Comparison of ENCODE assay signal across 24 mouse cellular contexts in the genomic region with DNA sequence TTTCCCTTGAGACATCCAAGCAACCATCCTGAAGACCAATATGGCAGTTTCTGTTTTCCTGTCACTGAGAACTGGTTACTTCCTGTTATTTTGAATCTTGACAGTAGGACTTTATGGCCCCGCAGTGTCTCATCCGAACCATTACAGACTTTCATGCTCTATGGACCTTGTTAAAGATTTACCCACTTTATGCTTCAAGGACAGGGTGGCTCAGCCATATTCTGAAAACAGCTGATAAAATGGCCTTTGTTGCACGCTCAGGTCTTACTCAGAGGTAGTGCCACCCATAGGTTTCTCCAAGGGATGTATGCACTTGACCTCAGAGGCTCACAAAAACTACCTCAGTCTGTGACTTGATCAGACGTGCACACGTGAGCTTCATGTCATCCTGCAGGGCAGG.
"Had no signal": no experiment of that assay in that cellular context is flagged by ENCODE, and none has a peak within 500 bp of the region (broad histone marks: within the 10 kb centered on the region; RNA-seq: fewer than 3 reads in every experiment).

No protein-coding gene starts in this region.

- H3K27me3 ChIP-seq: limb, embryonic 13.5 days; liver, embryonic 12.5 days; liver, embryonic 15.5 days; lung, embryonic 15.5 days; midbrain, embryonic 13.5 days; neural tube, embryonic 13.5 days had no signal

- H3K9me3 ChIP-seq: limb, embryonic 13.5 days; liver, embryonic 12.5 days; liver, embryonic 15.5 days; lung, embryonic 15.5 days; megakaryocyte, embryonic 14.5 days; midbrain, embryonic 10.5 days; midbrain, embryonic 13.5 days; neural tube, embryonic 13.5 days had no signal

- H3K4me3 ChIP-seq: limb, embryonic 13.5 days; liver, embryonic 12.5 days; liver, embryonic 15.5 days; lung, embryonic 15.5 days; megakaryocyte, embryonic 14.5 days; midbrain, embryonic 10.5 days; midbrain, embryonic 13.5 days; myocyte; neural tube, embryonic 13.5 days had no signal

- ATAC-seq: hindbrain, embryonic 16.5 days; liver, embryonic 12.5 days; midbrain, embryonic 13.5 days; midbrain, embryonic 16.5 days had no signal

- H3K4me1 ChIP-seq: limb, embryonic 13.5 days; liver, embryonic 12.5 days; liver, embryonic 15.5 days; lung, embryonic 15.5 days; megakaryocyte, embryonic 14.5 days; midbrain, embryonic 10.5 days; midbrain, embryonic 13.5 days; neural tube, embryonic 13.5 days had no signal

- H3K27ac ChIP-seq: limb, embryonic 13.5 days; liver, embryonic 12.5 days; liver, embryonic 15.5 days; lung, embryonic 15.5 days; midbrain, embryonic 10.5 days; midbrain, embryonic 13.5 days; neural tube, embryonic 13.5 days had no signal

- H3K4me2 ChIP-seq: limb, embryonic 13.5 days; liver, embryonic 12.5 days; liver, embryonic 15.5 days; lung, embryonic 15.5 days; midbrain, embryonic 13.5 days; neural tube, embryonic 13.5 days had no signal

- DNase-seq: kidney, postnatal 25 days; layer of hippocampus, adult 9-11 months; layer of hippocampus, postnatal 36 days; left cerebral cortex, postnatal 4 days; liver; lung, adult 18-20 months; lung, postnatal 10 days; lung, postnatal 36 days; retina, postnatal 1 day; right cerebral cortex, postnatal 25 days; thymus, adult 2 months; thymus, postnatal 14 days; thymus, postnatal 4 days had no signal

- H3K9ac ChIP-seq: limb, embryonic 13.5 days; liver, embryonic 12.5 days; liver, embryonic 15.5 days; lung, embryonic 15.5 days; midbrain, embryonic 13.5 days; neural tube, embryonic 13.5 days had no signal

- H3K36me3 ChIP-seq: liver, embryonic 15.5 days; midbrain, embryonic 10.5 days; midbrain, embryonic 13.5 days had no signal
